Comparison of ENCODE assay signal across 8 mouse cellular contexts in the genomic region with DNA sequence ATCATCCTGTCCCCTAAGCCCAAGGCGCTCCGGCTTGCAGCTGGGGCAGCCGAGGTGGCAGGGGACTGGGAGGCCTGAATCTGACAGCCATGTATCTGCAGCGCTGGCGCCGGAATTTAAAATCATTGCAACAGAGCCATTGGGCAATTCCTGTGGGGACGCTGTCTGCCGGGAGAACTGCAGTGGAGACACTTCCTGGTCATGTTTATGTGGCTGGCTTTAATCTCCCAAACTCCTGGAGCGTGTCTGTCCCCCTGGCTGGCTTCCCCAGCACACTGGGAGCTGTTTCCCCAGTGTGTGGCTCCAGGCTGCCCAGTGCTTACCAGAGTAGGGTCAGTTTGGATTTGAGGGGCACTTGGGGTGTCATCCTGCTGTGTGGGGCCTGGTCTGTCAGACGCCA.
DNase-seq lines count a peak whose midpoint lies in the region; ATAC-seq lines count a peak whose summit lies in the region.

No protein-coding gene starts in this region.

- H3K27me3 ChIP-seq in heart, embryonic 15.5 days = 0 out of 2 replicates have a peak, but pooled peaks cover 4% of the 10 kb centered on the region
- no peaks in the 10 kb centered on the region for H3K27me3 ChIP-seq in limb, embryonic 11.5 days (ENCODE audit: control insufficient read depth, insufficient read depth, low read length)
- H3K27me3 ChIP-seq in stomach, embryonic 14.5 days (ENCODE audit: control insufficient read depth, insufficient read depth, low read length) = no peaks in the 10 kb centered on the region
- no peaks in the 10 kb centered on the region for H3K27me3 ChIP-seq in hindbrain, embryonic 10.5 days (ENCODE audit: insufficient read depth, poor library complexity, severe bottlenecking)

- no peaks in the 10 kb centered on the region for H3K36me3 ChIP-seq in heart, embryonic 15.5 days
- H3K36me3 ChIP-seq in limb, embryonic 11.5 days (ENCODE audit: control insufficient read depth, insufficient read depth, low read length) = no peaks in the 10 kb centered on the region
- H3K36me3 ChIP-seq in stomach, embryonic 14.5 days (ENCODE audit: control insufficient read depth, insufficient read depth, low read length) = no peaks in the 10 kb centered on the region
- no peaks in the 10 kb centered on the region for H3K36me3 ChIP-seq in hindbrain, embryonic 10.5 days

- peaks cover 11% of the 10 kb centered on the region for H3K4me1 ChIP-seq in heart, embryonic 15.5 days (replicated peaks)
- H3K4me1 ChIP-seq in limb, embryonic 11.5 days (ENCODE audit: control insufficient read depth, insufficient read depth, low read length) = peaks cover 19% of the 10 kb centered on the region
- H3K4me1 ChIP-seq in stomach, embryonic 14.5 days (ENCODE audit: control insufficient read depth, insufficient read depth, low read length) = peaks cover 17% of the 10 kb centered on the region
- peaks cover 14% of the 10 kb centered on the region for H3K4me1 ChIP-seq in hindbrain, embryonic 10.5 days (replicated peaks)

- no peaks in the 10 kb centered on the region for H3K9me3 ChIP-seq in heart, embryonic 15.5 days (replicated peaks)
- H3K9me3 ChIP-seq in limb, embryonic 11.5 days (ENCODE audit: control insufficient read depth, low read length) = no peaks in the 10 kb centered on the region
- no peaks in the 10 kb centered on the region for H3K9me3 ChIP-seq in stomach, embryonic 14.5 days (ENCODE audit: control insufficient read depth, low read depth, low read length)
- no peaks in the 10 kb centered on the region for H3K9me3 ChIP-seq in hindbrain, embryonic 10.5 days

- H3K4me2 ChIP-seq in heart, embryonic 15.5 days = no peak overlapping the region
- no peak overlapping the region for H3K4me2 ChIP-seq in limb, embryonic 11.5 days (ENCODE audit: low read depth, severe bottlenecking)
- no peak overlapping the region for H3K4me2 ChIP-seq in stomach, embryonic 14.5 days (replicated peaks; ENCODE audit: low read depth, low read length)

- ATAC-seq in heart, embryonic 15.5 days (replicated peaks; ENCODE audit: insufficient number of reproducible peaks, insufficient read depth, low FRiP score, low read depth) = 0 out of 2 replicates have a peak, but pooled peaks have one; percentile 16
- no peak for ATAC-seq in limb, embryonic 11.5 days (ENCODE audit: insufficient number of reproducible peaks, low FRiP score, low TSS enrichment, low read depth)
- ATAC-seq in stomach, embryonic 14.5 days (ENCODE audit: insufficient number of reproducible peaks, insufficient read depth, low FRiP score, low read depth) = no peak

- WGBS in heart, embryonic 15.5 days = 37% methylated on average over 10 of the region's 10 CpGs
- WGBS in limb, embryonic 11.5 days = 34% methylated on average over 10 of the region's 10 CpGs
- 38% methylated on average over 10 of the region's 10 CpGs for WGBS in stomach, embryonic 14.5 days
- 56% methylated on average over 10 of the region's 10 CpGs for WGBS in hindbrain, embryonic 10.5 days

- DNase-seq in urinary bladder, postnatal 14 days (ENCODE audit: low spot score) = peak; percentile 61
- DNase-seq in urinary bladder, adult 2 months (ENCODE audit: low spot score) = no peak
- DNase-seq in limb, embryonic 11.5 days (ENCODE audit: low spot score) = peak; percentile 29
- no peak for DNase-seq in thymus, postnatal 36 days
- DNase-seq in right cerebral cortex, postnatal 25 days = no peak
- DNase-seq in hindbrain, embryonic 10.5 days (ENCODE audit: low spot score) = no peak

- H3K27ac ChIP-seq in heart, embryonic 15.5 days = peak overlapping the region; percentile 60
- no peak overlapping the region for H3K27ac ChIP-seq in limb, embryonic 11.5 days (replicated peaks; ENCODE audit: low read depth, low read length)
- peak overlapping the region; percentile 55 for H3K27ac ChIP-seq in stomach, embryonic 14.5 days (ENCODE audit: low read length)
- H3K27ac ChIP-seq in hindbrain, embryonic 10.5 days = no peak overlapping the region; the same call in 1 of the 2 replicates

- H3K9ac ChIP-seq in heart, embryonic 15.5 days = 0 out of 2 replicates have a peak overlapping the region, but pooled peaks have one; percentile 5
- peak overlapping the region; percentile 27; the same call in 1 of the 2 replicates for H3K9ac ChIP-seq in limb, embryonic 11.5 days (ENCODE audit: low read length)
- H3K9ac ChIP-seq in stomach, embryonic 14.5 days (replicated peaks; ENCODE audit: low read depth, low read length) = no peak overlapping the region

- H3K4me3 ChIP-seq in heart, embryonic 15.5 days = no peak overlapping the region
- H3K4me3 ChIP-seq in limb, embryonic 11.5 days (ENCODE audit: low read depth, low read length) = no peak overlapping the region
- H3K4me3 ChIP-seq in stomach, embryonic 14.5 days (ENCODE audit: low read depth, low read length) = no peak overlapping the region
- H3K4me3 ChIP-seq in hindbrain, embryonic 10.5 days = no peak overlapping the region

Comparison
In these comparisons a context has a peak if more than half of its experiments do, and no peak if none do; other contexts are left out.
1. DNase-seq: peak in urinary bladder, postnatal 14 days (single experiment) and limb, embryonic 11.5 days (single experiment); none in urinary bladder, adult 2 months (single experiment), thymus, postnatal 36 days (0 of 2), right cerebral cortex, postnatal 25 days (single experiment) and hindbrain, embryonic 10.5 days (single experiment).
2. H3K27ac ChIP-seq: peak in heart, embryonic 15.5 days (single experiment) and stomach, embryonic 14.5 days (single experiment); none in limb, embryonic 11.5 days (single experiment) and hindbrain, embryonic 10.5 days (single experiment).